Mouse (Mus musculus): ENCODE data around the gene Raet1e. TPM values are rescaled to one million over a fixed set of nuclear protein-coding genes. Genes with fewer than 3 reads are reported as not detected.
"Not testable (repeated sequence)": the region's sequence is repeated elsewhere in the genome, so short reads cannot be mapped to it uniquely, and the experiment has no call there.

Raet1e gene
- polyA plus RNA-seq, 1 experiment from 2014 or later, result 12.2 TPM

GRCm38 (mm10) chr10:22270879-22271786 lies 112.8 kb downstream of the Raet1e start:
- peaks cover 16% of the 10 kb centered on the region; the same call in 1 of the 2 replicates for H3K4me1 ChIP-seq
- H3K36me3 ChIP-seq (replicated peaks); DNase-seq (ENCODE audit: low spot score); H3K27ac ChIP-seq (replicated peaks); H3K4me3 ChIP-seq; H3K9me3 ChIP-seq: not testable (repeated sequence)
- WGBS, result 39% methylated on average over 8 of the region's 8 CpGs
- H3K27me3 ChIP-seq (replicated peaks; ENCODE audit: low read depth, poor library complexity, severe bottlenecking), result peaks cover 26% of the 10 kb centered on the region

- H3K27ac ChIP-seq (replicated peaks); H3K9me3 ChIP-seq; H3K36me3 ChIP-seq (replicated peaks): not testable (repeated sequence)
- WGBS, result 3% methylated on average over 37 of the region's 37 CpGs
- H3K27me3 ChIP-seq (replicated peaks; ENCODE audit: low read depth, poor library complexity, severe bottlenecking), result peaks cover 26% of the 10 kb centered on the region
- H3K4me3 ChIP-seq, result peak overlapping the region; percentile 63
- peak; percentile 36 for DNase-seq (ENCODE audit: low spot score)
- H3K4me1 ChIP-seq, result peaks cover 16% of the 10 kb centered on the region; the same call in 1 of the 2 replicates
These were observed 114.7 kb downstream of the Raet1e start for GRCm38 (mm10) chr10:22272914-22273683.

- H3K4me1 ChIP-seq, result peaks cover 16% of the 10 kb centered on the region; the same call in 1 of the 2 replicates
- DNase-seq (ENCODE audit: low spot score), result peak; percentile 39
- H3K4me3 ChIP-seq, result peak overlapping the region; percentile 63
- H3K9me3 ChIP-seq, result no peaks in the 10 kb centered on the region
- 1% methylated on average over 41 of the region's 41 CpGs for WGBS
- no peaks in the 10 kb centered on the region for H3K36me3 ChIP-seq (replicated peaks)
- no peak overlapping the region for H3K27ac ChIP-seq (replicated peaks)
- H3K27me3 ChIP-seq (replicated peaks; ENCODE audit: low read depth, poor library complexity, severe bottlenecking), result peaks cover 26% of the 10 kb centered on the region
These were observed 115.4 kb downstream of the Raet1e start for GRCm38 (mm10) chr10:22273684-22274305.

GRCm38 (mm10) chr10:22274445-22275057 lies 116.2 kb downstream of the Raet1e start:
- peaks cover 16% of the 10 kb centered on the region; the same call in 1 of the 2 replicates for H3K4me1 ChIP-seq
- peak; percentile 37 for DNase-seq (ENCODE audit: low spot score)
- no peaks in the 10 kb centered on the region for H3K9me3 ChIP-seq
- no peaks in the 10 kb centered on the region for H3K36me3 ChIP-seq (replicated peaks)
- H3K27ac ChIP-seq (replicated peaks), result no peak overlapping the region
- H3K27me3 ChIP-seq (replicated peaks; ENCODE audit: low read depth, poor library complexity, severe bottlenecking), result peaks cover 26% of the 10 kb centered on the region
- H3K4me3 ChIP-seq, result peak overlapping the region; percentile 63
- WGBS, result 3% methylated on average over 19 of the region's 19 CpGs

- H3K4me1 ChIP-seq, result peaks cover 12% of the 10 kb centered on the region; the same call in 1 of the 2 replicates
- not testable (repeated sequence) for DNase-seq (ENCODE audit: low spot score); H3K36me3 ChIP-seq (replicated peaks); H3K4me3 ChIP-seq; H3K27ac ChIP-seq (replicated peaks); H3K9me3 ChIP-seq
- peaks cover 32% of the 10 kb centered on the region for H3K27me3 ChIP-seq (replicated peaks; ENCODE audit: low read depth, poor library complexity, severe bottlenecking)
- WGBS, result 86% methylated on average over 2 of the region's 2 CpGs
These were observed 120.1 kb downstream of the Raet1e start for GRCm38 (mm10) chr10:22278468-22278867.

GRCm38 (mm10) chr10:22282816-22283215 lies 124.4 kb downstream of the Raet1e start:
- 52% methylated on average over 6 of the region's 6 CpGs for WGBS
- DNase-seq (ENCODE audit: low spot score), result no peak
- Histone ChIP-seq H3K36me3 (replicated peaks) (no peaks in the 10 kb centered on the region), H3K4me3 (no peak overlapping the region), H3K9me3 (no peaks in the 10 kb centered on the region), H3K4me1 (no peaks in the 10 kb centered on the region), H3K27me3 (replicated peaks; ENCODE audit: low read depth, poor library complexity, severe bottlenecking) (peaks cover 14% of the 10 kb centered on the region), H3K27ac (replicated peaks) (no peak overlapping the region)

- Histone ChIP-seq H3K4me3 (no peak overlapping the region), H3K9me3 (no peaks in the 10 kb centered on the region), H3K27ac (replicated peaks) (no peak overlapping the region), H3K27me3 (replicated peaks; ENCODE audit: low read depth, poor library complexity, severe bottlenecking) (no peaks in the 10 kb centered on the region), H3K4me1 (peaks cover 8% of the 10 kb centered on the region; the same call in 1 of the 2 replicates), H3K36me3 (replicated peaks) (no peaks in the 10 kb centered on the region)
- no peak for DNase-seq (ENCODE audit: low spot score)
- WGBS, result 36% methylated on average over 1 of the region's 1 CpGs
These were observed 137.3 kb downstream of the Raet1e start for GRCm38 (mm10) chr10:22295676-22296075.

- Histone ChIP-seq H3K36me3 (replicated peaks) (no peaks in the 10 kb centered on the region), H3K4me3 (no peak overlapping the region)
- 87% methylated on average over 5 of the region's 5 CpGs for WGBS
These were observed 138.8 kb downstream of the Raet1e start for GRCm38 (mm10) chr10:22297033-22297762.

GRCm38 (mm10) chr10:22297766-22298461 lies 139.5 kb downstream of the Raet1e start:
- H3K4me3 ChIP-seq, result no peak overlapping the region
- no peak for DNase-seq (ENCODE audit: low spot score)
- peaks cover 8% of the 10 kb centered on the region; the same call in 1 of the 2 replicates for H3K4me1 ChIP-seq
- H3K36me3 ChIP-seq (replicated peaks), result no peaks in the 10 kb centered on the region
- H3K27me3 ChIP-seq (replicated peaks; ENCODE audit: low read depth, poor library complexity, severe bottlenecking), result no peaks in the 10 kb centered on the region
- H3K9me3 ChIP-seq, result no peaks in the 10 kb centered on the region
- WGBS, result 67% methylated on average over 8 of the region's 8 CpGs
- H3K27ac ChIP-seq (replicated peaks), result no peak overlapping the region

More at GRCm38 (mm10) chr10:22297033-22297762, 138.8 kb downstream of the Raet1e start:
- DNase-seq (ENCODE audit: low spot score), result no peak
- no peaks in the 10 kb centered on the region for H3K9me3 ChIP-seq
- no peak overlapping the region for H3K27ac ChIP-seq (replicated peaks)
- H3K27me3 ChIP-seq (replicated peaks; ENCODE audit: low read depth, poor library complexity, severe bottlenecking), result no peaks in the 10 kb centered on the region
- peaks cover 8% of the 10 kb centered on the region; the same call in 1 of the 2 replicates for H3K4me1 ChIP-seq

- Histone ChIP-seq H3K36me3 (replicated peaks) (no peaks in the 10 kb centered on the region), H3K4me1 (peaks cover 8% of the 10 kb centered on the region; the same call in 1 of the 2 replicates), H3K4me3 (no peak overlapping the region), H3K9me3 (no peaks in the 10 kb centered on the region), H3K27ac (replicated peaks) (no peak overlapping the region), H3K27me3 (replicated peaks; ENCODE audit: low read depth, poor library complexity, severe bottlenecking) (no peaks in the 10 kb centered on the region)
- 86% methylated on average over 2 of the region's 2 CpGs for WGBS
- no peak for DNase-seq (ENCODE audit: low spot score)
These were observed 141.0 kb downstream of the Raet1e start for GRCm38 (mm10) chr10:22299324-22299723.

GRCm38 (mm10) chr10:22301641-22302040 lies 143.3 kb downstream of the Raet1e start:
- Histone ChIP-seq H3K36me3 (replicated peaks) (no peaks in the 10 kb centered on the region), H3K27me3 (replicated peaks; ENCODE audit: low read depth, poor library complexity, severe bottlenecking) (no peaks in the 10 kb centered on the region), H3K4me1 (peaks cover 8% of the 10 kb centered on the region; the same call in 1 of the 2 replicates), H3K9me3 (no peaks in the 10 kb centered on the region), H3K27ac (replicated peaks) (no peak overlapping the region), H3K4me3 (no peak overlapping the region)
- 88% methylated on average over 1 of the region's 1 CpGs for WGBS
- DNase-seq (ENCODE audit: low spot score), result no peak
